Mouse (Mus musculus) layer of hippocampus, adult 8-10 months (tissue): Measurements from ENCODE around the gene Fbxw4. TPM values are rescaled to one million over a fixed set of nuclear protein-coding genes. Genes with fewer than 3 reads are reported as not detected.

Experiments used
- DNase-seq, 2 experiments: peaks; one replicate each; pipeline ENCODE4 v3.0.0; 2022; ENCODE audit warnings: low spot score in 2 of 2
- total RNA-seq, 4 experiments: library from RNA; stranded (reverse); gene quantifications; 2 replicates each; pipeline ENCODE4 v1.2.4; 2022

The Fbxw4 gene
- 10 to 100 TPM; 37.7 to 42.2 (median 40.0) TPM for total RNA-seq

GRCm38 (mm10) chr19:45659738-45660502 lies at the start of gene Fbxw4:
Fbxw4 (minus strand) TSS chr19:45660312.
- peak; percentile 39 to 40 for DNase-seq

GRCm38 (mm10) chr19:45708704-45709103 lies 48.6 kb upstream of the Fbxw4 start:
- no peak for DNase-seq

- DNase-seq = no peak
Measured at GRCm38 (mm10) chr19:45696281-45696600, 36.1 kb upstream of the Fbxw4 start.

- no peak for DNase-seq
Measured at GRCm38 (mm10) chr19:45695496-45696280, 35.6 kb upstream of the Fbxw4 start.

GRCm38 (mm10) chr19:45694056-45694455 lies 33.9 kb upstream of the Fbxw4 start:
- DNase-seq = no peak

GRCm38 (mm10) chr19:45692211-45692610 lies 32.1 kb upstream of the Fbxw4 start:
- peak; percentile 12 to 20 for DNase-seq

- no peak for DNase-seq
Measured at GRCm38 (mm10) chr19:45691001-45691535, 31.0 kb upstream of the Fbxw4 start.

- DNase-seq = no peak
Measured at GRCm38 (mm10) chr19:45687001-45687400, 26.9 kb upstream of the Fbxw4 start.

- no peak for DNase-seq
Measured at GRCm38 (mm10) chr19:45683676-45684075, 23.6 kb upstream of the Fbxw4 start.

- DNase-seq = no peak
Measured at GRCm38 (mm10) chr19:45680495-45681130, 20.5 kb upstream of the Fbxw4 start.

GRCm38 (mm10) chr19:45676723-45677269 lies 16.7 kb upstream of the Fbxw4 start:
- DNase-seq = no peak

- DNase-seq = no peak
Measured at GRCm38 (mm10) chr19:45675720-45676581, 15.8 kb upstream of the Fbxw4 start.

GRCm38 (mm10) chr19:45675196-45675595 lies 15.1 kb upstream of the Fbxw4 start:
- no peak for DNase-seq

GRCm38 (mm10) chr19:45672971-45673370 lies 12.9 kb upstream of the Fbxw4 start:
- DNase-seq = no peak

- no peak for DNase-seq
Measured at GRCm38 (mm10) chr19:45668986-45669385, 8.9 kb upstream of the Fbxw4 start.

- DNase-seq = no peak
Measured at GRCm38 (mm10) chr19:45663851-45664250, 3.7 kb upstream of the Fbxw4 start.

GRCm38 (mm10) chr19:45660503-45660790 lies 335 bp upstream of the Fbxw4 start:
- peak in 1 of 2 experiments; percentile 62 for DNase-seq

GRCm38 (mm10) chr19:45659301-45659737 lies 793 bp downstream of the Fbxw4 start:
- DNase-seq = peak in 1 of 2 experiments; percentile 18

GRCm38 (mm10) chr19:45658556-45659268 lies 1.4 kb downstream of the Fbxw4 start:
- DNase-seq = no peak

- no peak for DNase-seq
Measured at GRCm38 (mm10) chr19:45657828-45658227, 2.3 kb downstream of the Fbxw4 start.
